Mouse (Mus musculus) forebrain, postnatal 0 days (tissue): ENCODE measurements around the gene Spata2l. TPM values are rescaled to one million over a fixed set of nuclear protein-coding genes. Genes with fewer than 3 reads are reported as not detected.

Experiments
- ATAC-seq: fragments of 200-750 bp; cut with Nextera tagmentation; 2 replicates; pipeline ENCODE4 v1.8.0; 2017; ENCODE audit warnings: mild to moderate bottlenecking, moderate library complexity
- DNase-seq: peaks from one replicate; pipeline ENCODE4 v3.0.0-alpha.2; 2015
- H3K27ac ChIP-seq: fragments of 300-500 bp; sonication (generic); 2 replicates; pipeline ENCODE4 v1.5.1; 2014; ENCODE audit warnings: low read depth, mild to moderate bottlenecking, antibody characterized with exemption, low read length, moderate library complexity, mixed read lengths
- H3K27me3 ChIP-seq: fragments of 300-500 bp; sonication (generic); 2 replicates; pipeline ENCODE4 v1.6.1; 2014; ENCODE audit warnings: mild to moderate bottlenecking, low read length, mixed read lengths; ENCODE audit not compliant: insufficient read depth
- H3K36me3 ChIP-seq: fragments of 300-500 bp; sonication (generic); 2 replicates; pipeline ENCODE4 v1.6.1; 2014; ENCODE audit warnings: mild to moderate bottlenecking, moderate library complexity; ENCODE audit not compliant: insufficient read depth
- H3K4me1 ChIP-seq: fragments of 300-500 bp; sonication (generic); 2 replicates; pipeline ENCODE4 v1.6.1; 2014; ENCODE audit warnings: antibody characterized with exemption; ENCODE audit not compliant: insufficient read depth
- H3K4me2 ChIP-seq: fragments of 300-500 bp; sonication (generic); 2 replicates; pipeline ENCODE4 v1.6.1; 2014; ENCODE audit warnings: low read depth, mild to moderate bottlenecking, moderate library complexity
- H3K4me3 ChIP-seq: fragments of 300-500 bp; sonication (generic); 2 replicates; pipeline ENCODE4 v1.5.1; 2014; ENCODE audit warnings: low read depth, low read length, mixed read lengths
- H3K9ac ChIP-seq: fragments of 300-500 bp; sonication (generic); 2 replicates; pipeline ENCODE4 v1.6.1; 2014; ENCODE audit warnings: mild to moderate bottlenecking
- H3K9me3 ChIP-seq: fragments of 300-500 bp; sonication (generic); 2 replicates; pipeline ENCODE4 v1.6.1; 2016; ENCODE audit warnings: low read length
- CTCF ChIP-seq: sonication (generic); IDR thresholded peaks from 2 replicates; pipeline ENCODE4 v1.5.1; 2016; ENCODE audit warnings: antibody characterized with exemption, control low read depth, low read depth
- WGBS: fragments of 180-500 bp; shearing (Covaris S2); extraction: QIAGEN DNeasy Blood & Tissue Kit; methylation state at CpG from one replicate; pipeline ENCODE4 v1.1.7; 2014; 5-methylcytosine and 5-hydroxymethylcytosine counted together
- polyA plus RNA-seq: library from polyadenylated mRNA; unstranded; fragments of >200 nt; fragmentation: Nextera tagmentation; extraction: Ambion mirVana; gene quantifications from 2 replicates; pipeline ENCODE4 v1.2.1, GENCODE M21; 2015
- total RNA-seq: library from RNA; depleted of rRNA; stranded (reverse); fragments of >200 nt; gene quantifications from 2 replicates; pipeline ENCODE4 v1.2.3, GENCODE M21; 2014

The Spata2l gene
- total and polyA plus RNA-seq, 2 experiments from 2014 or later, result 10.2 to 14.8 TPM

DNA sequence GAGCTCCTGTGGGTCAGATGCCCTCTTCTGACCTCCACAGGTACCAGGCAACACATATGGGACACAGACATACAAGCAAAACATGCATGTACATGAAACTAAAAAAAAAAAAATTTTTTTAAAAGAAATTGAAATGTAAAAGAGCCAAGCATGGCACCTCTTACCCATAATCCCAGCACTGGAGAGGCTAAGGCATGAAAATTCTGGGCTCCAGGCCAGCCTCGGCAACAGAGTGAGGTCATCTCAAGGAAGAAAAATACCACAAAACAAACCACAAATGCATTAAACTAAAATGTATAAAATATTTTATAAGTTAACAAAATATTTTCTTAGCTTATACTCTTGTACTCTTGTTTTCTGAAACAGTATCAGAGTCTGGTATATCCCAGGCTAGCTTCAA, 15.1 kb downstream of the Spata2l start:
- WGBS, result 64% methylated on average over 1 of the region's 1 CpGs
- H3K27ac ChIP-seq, result no peak overlapping the region
- TF ChIP-seq CTCF, result no peak
- ATAC-seq (no peak), DNase-seq (no peak)
- no peaks in the 10 kb centered on the region for H3K36me3 ChIP-seq
- no peak overlapping the region for H3K4me2 ChIP-seq
- H3K27me3 ChIP-seq, result no peaks in the 10 kb centered on the region
- H3K9me3 ChIP-seq, result no peaks in the 10 kb centered on the region
- H3K4me1 ChIP-seq, result peaks cover 11% of the 10 kb centered on the region; the same call in 1 of the 2 replicates
- no peak overlapping the region for H3K4me3 ChIP-seq
- no peak overlapping the region for H3K9ac ChIP-seq

GRCm38 (mm10) chr8:123215430-123215829, 20.6 kb downstream of the Spata2l start:
- no peak for ATAC-seq

GRCm38 (mm10) chr8:123213118-123213772, 22.8 kb downstream of the Spata2l start:
- Histone ChIP-seq H3K4me3 (peak overlapping the region; percentile 96), H3K9ac (peak overlapping the region; percentile 97), H3K9me3 (no peaks in the 10 kb centered on the region), H3K4me2 (peak overlapping the region; percentile 91), H3K27ac (peak overlapping the region; percentile 66; the same call in 1 of the 2 replicates), H3K4me1 (peaks cover 16% of the 10 kb centered on the region; the same call in 1 of the 2 replicates), H3K36me3 (peaks cover 16% of the 10 kb centered on the region), H3K27me3 (no peaks in the 10 kb centered on the region)
- DNase-seq, result no peak
- ATAC-seq, result no peak
- TF ChIP-seq CTCF, result no peak
- WGBS, result 20% methylated on average over 22 of the region's 22 CpGs

More at GRCm38 (mm10) chr8:123215430-123215829, 20.6 kb downstream of the Spata2l start:
- Histone ChIP-seq H3K27ac (no peak overlapping the region), H3K27me3 (no peaks in the 10 kb centered on the region), H3K4me2 (no peak overlapping the region), H3K9ac (no peak overlapping the region), H3K9me3 (no peaks in the 10 kb centered on the region), H3K36me3 (no peaks in the 10 kb centered on the region), H3K4me3 (no peak overlapping the region), H3K4me1 (peaks cover 16% of the 10 kb centered on the region; the same call in 1 of the 2 replicates)
- WGBS, result 74% methylated on average over 3 of the region's 3 CpGs
- TF ChIP-seq CTCF, result no peak
- no peak for DNase-seq

- 2% methylated on average over 76 of the region's 76 CpGs for WGBS
- Histone ChIP-seq H3K4me3 (peak within 1 kb of the TSS; percentile 96), H3K36me3 (peaks cover 24% of the 10 kb centered on the region), H3K4me2 (peak within 1 kb of the TSS; percentile 91), H3K4me1 (peaks cover 16% of the 10 kb centered on the region; the same call in 1 of the 2 replicates), H3K27ac (peak within 1 kb of the TSS; percentile 66), H3K9ac (peak within 1 kb of the TSS; percentile 97), H3K9me3 (no peaks in the 10 kb centered on the region), H3K27me3 (no peaks in the 10 kb centered on the region)
- ATAC-seq (peak; percentile 98), DNase-seq (peak; percentile 95)
- TF ChIP-seq CTCF, result peak; percentile 66
These were observed 23.5 kb downstream of the Spata2l start, which contains the start of the genes Chmp1a and Spata33 for GRCm38 (mm10) chr8:123212321-123213117. Gene Chmp1a (minus strand): TSS chr8:123212763. Gene Spata33 (plus strand): TSS chr8:123212832.

DNA sequence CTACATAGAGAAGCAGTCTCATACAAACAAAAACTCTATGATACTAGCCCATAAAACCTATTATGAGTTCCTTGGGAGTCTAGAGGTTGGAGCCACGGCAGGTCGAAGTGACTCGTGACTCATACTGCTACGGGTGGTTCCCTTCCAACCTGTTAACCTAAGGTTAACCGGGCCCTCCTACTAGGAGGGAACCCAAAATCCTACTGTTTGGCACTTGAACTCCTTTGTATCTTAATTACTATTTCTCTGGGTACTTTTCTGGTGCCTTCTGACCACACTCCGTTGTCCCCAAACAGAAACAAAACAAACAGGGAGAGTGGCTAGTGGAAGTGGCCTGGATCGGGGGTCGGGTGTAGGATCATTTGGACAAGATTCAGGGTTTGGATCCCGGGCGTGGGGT, 24.2 kb downstream of the Spata2l start:
- H3K4me1 ChIP-seq, result peaks cover 16% of the 10 kb centered on the region; the same call in 1 of the 2 replicates
- H3K9me3 ChIP-seq, result no peaks in the 10 kb centered on the region
- WGBS, result 58% methylated on average over 10 of the region's 10 CpGs
- peaks cover 30% of the 10 kb centered on the region for H3K36me3 ChIP-seq
- no peak for DNase-seq
- peak overlapping the region; percentile 66; the same call in 1 of the 2 replicates for H3K27ac ChIP-seq
- peak overlapping the region; percentile 96 for H3K4me3 ChIP-seq
- peak overlapping the region; percentile 91 for H3K4me2 ChIP-seq
- no peaks in the 10 kb centered on the region for H3K27me3 ChIP-seq
- H3K9ac ChIP-seq, result peak overlapping the region; percentile 97
- no peak for ATAC-seq
- no peak for TF ChIP-seq CTCF

DNA sequence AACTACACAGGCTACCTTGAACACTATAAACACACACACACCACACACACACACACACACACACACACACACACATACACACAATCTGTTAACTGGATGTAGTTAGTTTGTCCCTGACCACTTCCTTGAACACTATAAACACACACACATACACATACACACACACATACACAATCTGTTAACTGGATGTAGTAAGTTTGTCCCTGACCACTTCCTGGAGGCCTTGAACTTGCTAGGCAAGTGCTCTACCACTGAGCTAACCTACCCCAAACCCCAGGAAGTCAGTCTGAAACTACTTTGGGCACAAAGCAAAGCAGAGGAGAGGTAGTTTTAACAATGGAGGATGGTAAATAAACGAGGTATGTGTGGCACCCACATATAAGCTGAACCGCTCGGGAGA, 32.5 kb downstream of the Spata2l start:
- H3K9ac ChIP-seq, result no peak overlapping the region
- no peak for DNase-seq
- no peak for ATAC-seq
- H3K27me3 ChIP-seq, result no peaks in the 10 kb centered on the region
- no peak overlapping the region for H3K4me2 ChIP-seq
- no peak overlapping the region for H3K4me3 ChIP-seq
- H3K4me1 ChIP-seq, result no peaks in the 10 kb centered on the region
- no peaks in the 10 kb centered on the region for H3K9me3 ChIP-seq
- peaks cover 33% of the 10 kb centered on the region for H3K36me3 ChIP-seq
- no peak overlapping the region for H3K27ac ChIP-seq
- TF ChIP-seq CTCF, result no peak
- WGBS, result 82% methylated on average over 3 of the region's 3 CpGs

DNA sequence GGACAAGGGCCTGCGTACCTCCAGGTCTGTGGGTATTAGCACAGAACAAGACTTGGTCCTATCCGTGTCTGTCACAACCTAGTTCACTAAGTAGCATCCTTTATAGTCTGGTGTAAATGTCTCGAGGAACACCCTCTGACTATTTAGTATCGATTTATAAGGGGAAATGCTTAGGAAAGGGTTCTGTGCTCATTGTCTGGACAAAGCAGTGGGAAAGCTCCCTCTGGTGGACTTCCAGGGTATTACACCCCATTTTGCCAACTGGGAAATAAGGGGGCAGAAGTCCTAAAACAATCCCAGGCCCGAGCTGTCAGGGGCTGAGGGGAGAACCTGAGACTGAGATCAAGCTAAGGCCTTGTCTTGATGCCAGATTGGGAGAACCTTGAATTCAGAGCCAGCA, 33.7 kb downstream of the Spata2l start:
- Histone ChIP-seq H3K27me3 (no peaks in the 10 kb centered on the region), H3K4me3 (no peak overlapping the region), H3K4me1 (no peaks in the 10 kb centered on the region), H3K4me2 (no peak overlapping the region), H3K9me3 (no peaks in the 10 kb centered on the region), H3K9ac (no peak overlapping the region), H3K36me3 (peaks cover 21% of the 10 kb centered on the region), H3K27ac (no peak overlapping the region)
- DNase-seq, result peak; percentile 92
- 22% methylated on average over 5 of the region's 5 CpGs for WGBS
- peak; percentile 69 for ATAC-seq
- peak; percentile 98 for TF ChIP-seq CTCF
